Mouse (Mus musculus) liver, embryonic 16.5 days (tissue): ENCODE measurements at regions not wholly inside any gene's neighbourhood (a gene's known extent, or its start where the extent isn't known, plus 50 kb on each side); places are given as distances from the start of the nearest gene placed in this dataset.

Experiments used
- ATAC-seq: fragments of 200-750 bp; cut with Nextera tagmentation; 2 replicates; pipeline ENCODE4 v1.8.0; 2017; ENCODE audit warnings: low read depth, mild to moderate bottlenecking, moderate number of reproducible peaks, moderate library complexity
- H3K27ac ChIP-seq: fragments of 300-500 bp; sonication (generic); 2 replicates; pipeline ENCODE4 v1.5.1; 2014; ENCODE audit warnings: mild to moderate bottlenecking, low read length
- H3K27me3 ChIP-seq: fragments of 300-500 bp; sonication (generic); 2 replicates; pipeline ENCODE4 v1.6.1; 2014; ENCODE audit warnings: low read depth, low read length, mixed read lengths; ENCODE audit not compliant: control insufficient read depth, insufficient read depth
- H3K36me3 ChIP-seq: fragments of 300-500 bp; sonication (generic); 2 replicates; pipeline ENCODE4 v1.6.1; 2014; ENCODE audit warnings: mild to moderate bottlenecking; ENCODE audit not compliant: control insufficient read depth, insufficient read depth
- H3K4me1 ChIP-seq: fragments of 300-500 bp; sonication (generic); 2 replicates; pipeline ENCODE4 v1.6.1; 2014; ENCODE audit warnings: low read depth, low read length, mixed read lengths; ENCODE audit not compliant: control insufficient read depth
- H3K4me2 ChIP-seq: fragments of 300-500 bp; sonication (generic); 2 replicates; pipeline ENCODE4 v1.6.1; 2014; ENCODE audit warnings: low read depth, low read length, mixed read lengths
- H3K4me3 ChIP-seq: fragments of 300-500 bp; sonication (generic); 2 replicates; pipeline ENCODE4 v1.5.1; 2014; ENCODE audit warnings: low read depth, mild to moderate bottlenecking, low read length
- H3K9ac ChIP-seq: fragments of 300-500 bp; sonication (generic); 2 replicates; pipeline ENCODE4 v1.6.1; 2014; ENCODE audit warnings: low read depth, low read length
- H3K9me3 ChIP-seq: fragments of 300-500 bp; sonication (generic); replicated peaks from 2 replicates; pipeline ENCODE4 v1.6.1; 2016; ENCODE audit warnings: low read length; ENCODE audit not compliant: control insufficient read depth
- WGBS: fragments of 180-500 bp; shearing (Covaris S2); extraction: QIAGEN DNeasy Blood & Tissue Kit; methylation state at CpG from one replicate; pipeline ENCODE4 v1.1.7; 2014; ENCODE audit not compliant: insufficient replicate concordance; 5-methylcytosine and 5-hydroxymethylcytosine counted together

GRCm38 (mm10) chr3:15154153-15154552, 177.9 kb downstream of the Gm9733 start:
- no peak overlapping the region for H3K4me2 ChIP-seq
- WGBS: 74% methylated on average over 3 of the region's 3 CpGs
- no peak for ATAC-seq
- no peaks in the 10 kb centered on the region for H3K4me1 ChIP-seq
- no peak overlapping the region for H3K9ac ChIP-seq
- H3K4me3 ChIP-seq: no peak overlapping the region
- H3K27me3 ChIP-seq: no peaks in the 10 kb centered on the region
- no peaks in the 10 kb centered on the region for H3K9me3 ChIP-seq
- H3K27ac ChIP-seq: no peak overlapping the region
- no peaks in the 10 kb centered on the region for H3K36me3 ChIP-seq

- H3K27me3 ChIP-seq: no peaks in the 10 kb centered on the region
- H3K36me3 ChIP-seq: no peaks in the 10 kb centered on the region
- H3K4me1 ChIP-seq: no peaks in the 10 kb centered on the region
- H3K9ac ChIP-seq: no peak overlapping the region
- H3K4me2 ChIP-seq: no peak overlapping the region
- no peak overlapping the region for H3K4me3 ChIP-seq
- no peak for ATAC-seq
- WGBS: 61% methylated on average over 4 of the region's 4 CpGs
- H3K27ac ChIP-seq: no peak overlapping the region
- H3K9me3 ChIP-seq: no peaks in the 10 kb centered on the region
These were observed 175.4 kb downstream of the Gm9733 start for GRCm38 (mm10) chr3:15156681-15157080.

GRCm38 (mm10) chr3:15157842-15158241, 174.3 kb downstream of the Gm9733 start:
- no peaks in the 10 kb centered on the region for H3K4me1 ChIP-seq
- no peak overlapping the region for H3K27ac ChIP-seq
- H3K9ac ChIP-seq: no peak overlapping the region
- WGBS: 48% methylated on average over 1 of the region's 1 CpGs
- no peaks in the 10 kb centered on the region for H3K9me3 ChIP-seq
- no peak overlapping the region for H3K4me2 ChIP-seq
- no peaks in the 10 kb centered on the region for H3K27me3 ChIP-seq
- no peaks in the 10 kb centered on the region for H3K36me3 ChIP-seq
- ATAC-seq: peak; percentile 30; the same call in 1 of the 2 replicates
- H3K4me3 ChIP-seq: no peak overlapping the region

DNA sequence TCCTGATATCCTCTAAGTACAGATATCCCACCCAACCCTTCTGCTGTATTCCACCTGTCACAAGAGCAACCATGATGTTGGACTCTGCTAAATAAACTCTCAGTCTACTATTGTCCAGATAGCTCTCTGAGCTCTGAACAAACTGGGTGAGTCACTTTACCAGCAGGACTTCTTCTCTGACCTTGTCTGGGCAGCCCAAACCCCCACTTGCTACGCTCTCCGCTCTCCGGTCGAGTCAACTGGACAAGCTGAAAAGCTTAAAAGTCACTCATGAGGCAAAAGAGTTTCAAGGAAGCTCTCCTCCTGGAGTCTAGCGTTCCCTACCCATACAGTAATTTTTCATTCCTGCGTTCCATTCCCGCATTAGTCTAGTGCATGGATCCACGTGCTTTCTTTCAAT, 173.2 kb downstream of the Gm9733 start:
- no peak for ATAC-seq

GRCm38 (mm10) chr3:15159965-15160714, 172.0 kb downstream of the Gm9733 start:
- H3K4me1 ChIP-seq: no peaks in the 10 kb centered on the region
- 65% methylated on average over 7 of the region's 8 CpGs for WGBS
- H3K27me3 ChIP-seq: no peaks in the 10 kb centered on the region
- H3K9ac ChIP-seq: no peak overlapping the region
- H3K9me3 ChIP-seq: no peaks in the 10 kb centered on the region
- no peaks in the 10 kb centered on the region for H3K36me3 ChIP-seq
- no peak for ATAC-seq
- no peak overlapping the region for H3K4me3 ChIP-seq
- H3K27ac ChIP-seq: no peak overlapping the region
- no peak overlapping the region for H3K4me2 ChIP-seq

More for the DNA sequence above, 173.2 kb downstream of the Gm9733 start:
- H3K4me3 ChIP-seq: no peak overlapping the region
- no peaks in the 10 kb centered on the region for H3K36me3 ChIP-seq
- no peak overlapping the region for H3K27ac ChIP-seq
- no peak overlapping the region for H3K4me2 ChIP-seq
- no peak overlapping the region for H3K9ac ChIP-seq
- 77% methylated on average over 8 of the region's 8 CpGs for WGBS
- no peaks in the 10 kb centered on the region for H3K4me1 ChIP-seq
- H3K27me3 ChIP-seq: no peaks in the 10 kb centered on the region
- no peaks in the 10 kb centered on the region for H3K9me3 ChIP-seq

GRCm38 (mm10) chr3:15175811-15176210, 156.3 kb downstream of the Gm9733 start:
- no peak for ATAC-seq
- H3K4me2 ChIP-seq: no peak overlapping the region
- H3K27me3 ChIP-seq: no peaks in the 10 kb centered on the region
- no peaks in the 10 kb centered on the region for H3K4me1 ChIP-seq
- 46% methylated on average over 2 of the region's 2 CpGs for WGBS
- no peaks in the 10 kb centered on the region for H3K9me3 ChIP-seq
- no peak overlapping the region for H3K9ac ChIP-seq
- H3K36me3 ChIP-seq: no peaks in the 10 kb centered on the region
- no peak overlapping the region for H3K4me3 ChIP-seq
- no peak overlapping the region for H3K27ac ChIP-seq

DNA sequence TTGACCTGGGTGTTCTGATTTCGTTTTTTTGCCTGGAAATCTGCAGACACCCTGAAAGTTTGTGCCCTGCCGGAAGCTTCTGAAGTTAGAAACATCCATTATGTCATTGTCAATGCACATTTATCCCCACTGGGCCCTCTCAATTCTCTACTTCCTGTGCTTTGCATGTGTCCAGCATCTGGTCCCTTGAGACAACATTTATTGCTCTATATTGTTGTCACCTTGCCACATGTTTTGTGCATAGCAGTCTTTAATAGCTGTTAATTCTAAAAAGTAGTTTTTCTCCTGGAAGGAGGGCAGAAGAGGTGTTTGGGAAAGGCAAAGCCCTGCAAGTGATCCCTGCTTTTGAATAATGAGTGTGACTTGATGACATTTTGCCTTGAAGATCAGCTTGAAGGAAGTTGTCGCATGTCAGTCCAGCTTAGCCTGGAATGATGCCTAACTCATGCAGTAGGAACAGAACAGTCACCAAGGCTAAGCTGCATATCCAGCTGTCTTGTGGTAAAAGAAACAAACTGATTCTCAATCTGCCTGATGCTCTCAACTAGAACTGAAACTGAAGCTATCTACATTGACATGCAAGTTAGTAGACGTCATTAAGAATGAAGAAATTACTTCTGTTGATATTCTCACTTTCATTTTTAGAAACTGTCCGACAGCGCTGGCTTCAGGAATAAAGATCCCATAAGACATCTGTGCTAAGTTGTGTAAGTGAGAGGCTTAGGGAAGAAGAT, 152.9 kb downstream of the Gm9733 start:
- no peaks in the 10 kb centered on the region for H3K27me3 ChIP-seq
- H3K27ac ChIP-seq: no peak overlapping the region
- H3K4me2 ChIP-seq: no peak overlapping the region
- no peak overlapping the region for H3K4me3 ChIP-seq
- no peaks in the 10 kb centered on the region for H3K36me3 ChIP-seq
- no peak overlapping the region for H3K9ac ChIP-seq
- ATAC-seq: no peak
- no peaks in the 10 kb centered on the region for H3K9me3 ChIP-seq
- 64% methylated on average over 6 of the region's 6 CpGs for WGBS
- H3K4me1 ChIP-seq: no peaks in the 10 kb centered on the region

GRCm38 (mm10) chr3:15181111-15181510, 151.0 kb downstream of the Gm9733 start:
- no peak overlapping the region for H3K4me3 ChIP-seq
- no peaks in the 10 kb centered on the region for H3K36me3 ChIP-seq
- no peaks in the 10 kb centered on the region for H3K4me1 ChIP-seq
- WGBS: 71% methylated on average over 5 of the region's 5 CpGs
- H3K27me3 ChIP-seq: no peaks in the 10 kb centered on the region
- no peaks in the 10 kb centered on the region for H3K9me3 ChIP-seq
- no peak overlapping the region for H3K27ac ChIP-seq
- ATAC-seq: no peak
- H3K9ac ChIP-seq: no peak overlapping the region
- no peak overlapping the region for H3K4me2 ChIP-seq

GRCm38 (mm10) chr3:15186731-15187130, 145.4 kb downstream of the Gm9733 start:
- Histone ChIP-seq H3K9ac (no peak overlapping the region), H3K27ac (no peak overlapping the region), H3K4me1 (no peaks in the 10 kb centered on the region), H3K4me2 (no peak overlapping the region), H3K4me3 (no peak overlapping the region), H3K36me3 (no peaks in the 10 kb centered on the region), H3K27me3 (no peaks in the 10 kb centered on the region), H3K9me3 (no peaks in the 10 kb centered on the region)
- WGBS: 60% methylated on average over 3 of the region's 3 CpGs
- no peak for ATAC-seq
